Mouse (Mus musculus): Measurements from ENCODE around the gene Gm20388. TPM values are rescaled to one million over a fixed set of nuclear protein-coding genes. Genes with fewer than 3 reads are reported as not detected.

Gene Gm20388
- polyA plus RNA-seq, 1 experiment from 2014 or later, result 47.1 TPM

DNA sequence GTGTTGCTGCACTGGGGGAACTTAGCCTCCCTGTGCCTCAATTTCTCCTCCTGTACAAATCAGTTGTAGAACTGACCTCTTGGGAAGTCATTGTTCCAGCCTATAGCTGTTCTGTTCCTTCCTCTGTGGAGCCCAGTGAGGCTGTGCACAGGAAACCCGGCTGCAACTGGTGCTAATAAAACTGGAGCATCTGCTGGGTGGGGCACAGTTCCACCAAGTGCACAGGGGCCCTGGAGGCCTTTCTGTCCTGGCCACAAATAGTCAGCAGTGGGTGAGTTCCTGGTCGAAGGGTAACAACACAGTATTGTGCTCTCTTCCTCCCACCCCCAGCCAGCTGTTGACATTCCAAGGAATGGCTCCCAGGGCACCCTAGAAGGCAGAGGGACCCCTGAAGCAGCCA lies 902.4 kb downstream of the Gm20388 start:
- Histone ChIP-seq H3K4me3 (ENCODE audit: inconsistent target) (no peak overlapping the region), H3K27ac (no peak overlapping the region), H3K79me2 (ENCODE audit: inconsistent target) (no peaks in the 10 kb centered on the region), H3K36me3 (ENCODE audit: inconsistent target) (no peaks in the 10 kb centered on the region)
- 22% methylated on average over 2 of the region's 2 CpGs for WGBS (ENCODE audit: missing documents)

DNA sequence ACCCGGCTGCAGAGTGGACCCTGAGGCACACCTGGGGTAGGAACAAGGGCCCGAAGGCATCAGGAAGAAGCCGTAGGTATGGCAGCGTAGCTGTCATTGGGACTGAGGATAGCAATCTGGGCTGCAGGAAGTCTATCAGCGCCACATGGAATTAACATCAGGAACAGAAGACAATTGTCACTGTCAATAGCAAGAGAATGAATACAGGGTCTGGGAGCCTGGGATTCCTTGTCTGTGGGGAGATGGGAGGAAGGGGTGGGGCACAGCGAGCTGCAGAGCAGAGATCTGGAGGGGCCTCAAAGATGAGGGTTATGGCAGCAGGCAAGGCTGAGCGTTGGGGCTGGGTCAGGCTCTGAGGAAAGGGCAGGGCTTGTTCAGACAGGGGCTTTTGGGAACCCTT lies 903.2 kb downstream of the Gm20388 start:
- Histone ChIP-seq H3K27ac (no peak overlapping the region), H3K79me2 (ENCODE audit: inconsistent target) (no peaks in the 10 kb centered on the region), H3K4me3 (ENCODE audit: inconsistent target) (no peak overlapping the region), H3K36me3 (ENCODE audit: inconsistent target) (no peaks in the 10 kb centered on the region)
- 88% methylated on average over 7 of the region's 7 CpGs for WGBS (ENCODE audit: missing documents)

DNA sequence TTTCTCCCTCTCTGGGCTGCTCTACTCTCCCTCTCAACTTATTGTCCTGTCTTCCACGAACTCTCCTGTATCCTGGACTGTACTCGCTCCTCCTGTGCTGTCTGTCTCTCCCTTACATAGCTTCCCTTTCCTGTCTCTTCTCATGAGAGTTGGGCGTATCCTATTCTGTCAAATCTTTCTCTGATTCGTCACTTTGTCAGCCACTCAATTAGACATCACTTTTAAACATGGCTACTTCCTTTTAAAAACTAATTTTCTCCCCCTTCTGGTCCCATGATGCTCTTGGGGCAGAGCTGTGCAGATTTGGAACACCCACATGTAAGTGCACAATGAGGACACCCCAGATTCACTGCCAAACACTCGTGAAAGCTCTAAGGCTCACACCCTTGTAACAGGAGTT lies 905.7 kb downstream of the Gm20388 start:
- no peak overlapping the region for H3K4me3 ChIP-seq (ENCODE audit: inconsistent target)
- H3K36me3 ChIP-seq (ENCODE audit: inconsistent target), result no peaks in the 10 kb centered on the region
- no peaks in the 10 kb centered on the region for H3K79me2 ChIP-seq (ENCODE audit: inconsistent target)
- H3K27ac ChIP-seq, result no peak overlapping the region
- 90% methylated on average over 5 of the region's 5 CpGs for WGBS (ENCODE audit: missing documents)

DNA sequence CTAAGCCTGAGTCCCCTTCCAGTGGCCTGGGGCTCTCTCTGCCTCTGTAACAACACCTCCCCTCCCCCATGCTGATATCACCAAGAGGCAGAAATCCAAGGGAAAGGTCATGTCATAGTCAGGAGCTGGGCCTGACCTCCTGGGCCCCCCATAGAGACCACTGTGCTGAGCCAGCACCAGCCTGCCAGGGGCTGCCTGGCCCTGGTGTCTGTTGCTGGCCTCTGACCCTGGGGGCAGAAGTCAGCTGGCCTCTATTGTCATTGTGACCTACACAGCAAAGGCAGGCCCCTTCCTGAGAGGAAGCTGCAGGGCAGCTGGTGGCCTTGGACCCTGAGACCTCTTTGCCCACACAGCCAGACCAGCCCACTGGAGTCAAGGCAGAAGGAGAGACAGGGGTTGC lies 909.3 kb downstream of the Gm20388 start:
- no peaks in the 10 kb centered on the region for H3K36me3 ChIP-seq (ENCODE audit: inconsistent target)
- H3K79me2 ChIP-seq (ENCODE audit: inconsistent target), result no peaks in the 10 kb centered on the region
- H3K27ac ChIP-seq, result no peak overlapping the region
- H3K4me3 ChIP-seq (ENCODE audit: inconsistent target), result no peak overlapping the region

DNA sequence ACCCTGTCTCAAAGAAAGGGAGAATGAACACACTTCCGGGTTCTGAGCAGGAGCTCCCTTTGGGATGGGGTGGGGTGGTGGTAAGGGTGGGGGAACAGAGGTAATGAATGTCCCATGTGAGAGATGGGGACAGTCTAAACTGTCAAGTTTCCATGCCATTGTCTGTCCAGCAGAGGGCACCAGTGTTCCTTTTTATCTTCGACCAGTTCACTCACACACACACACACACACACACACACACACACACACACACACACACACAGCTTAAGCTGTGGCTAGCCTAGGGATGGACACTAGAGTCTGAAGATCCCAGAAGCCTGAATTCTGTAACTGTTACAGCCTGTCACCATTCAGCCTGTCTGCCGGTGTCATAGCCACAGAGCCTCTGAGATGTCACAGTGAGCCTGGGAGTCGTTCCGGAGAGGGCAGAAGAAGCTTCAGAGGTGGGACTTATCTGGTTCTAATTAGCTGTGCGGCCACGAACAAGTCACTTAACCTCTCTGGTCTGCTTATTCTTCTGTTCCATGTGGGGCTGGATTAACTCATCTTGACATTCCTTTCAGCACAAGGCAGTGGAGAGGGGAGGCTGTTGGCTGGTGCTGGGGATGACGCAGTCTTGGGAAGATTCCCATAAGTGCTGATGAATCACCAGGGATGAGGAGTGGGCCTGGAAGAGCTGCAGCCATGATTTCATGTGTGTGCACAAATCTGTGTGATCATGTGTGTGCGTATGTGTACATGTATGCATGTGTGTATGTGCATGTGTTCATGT lies 910.9 kb downstream of the Gm20388 start:
- H3K4me3 ChIP-seq (ENCODE audit: inconsistent target), result no peak overlapping the region
- 40% methylated on average over 9 of the region's 9 CpGs for WGBS (ENCODE audit: missing documents)
- H3K79me2 ChIP-seq (ENCODE audit: inconsistent target), result no peaks in the 10 kb centered on the region
- no peaks in the 10 kb centered on the region for H3K36me3 ChIP-seq (ENCODE audit: inconsistent target)
- H3K27ac ChIP-seq, result no peak overlapping the region

DNA sequence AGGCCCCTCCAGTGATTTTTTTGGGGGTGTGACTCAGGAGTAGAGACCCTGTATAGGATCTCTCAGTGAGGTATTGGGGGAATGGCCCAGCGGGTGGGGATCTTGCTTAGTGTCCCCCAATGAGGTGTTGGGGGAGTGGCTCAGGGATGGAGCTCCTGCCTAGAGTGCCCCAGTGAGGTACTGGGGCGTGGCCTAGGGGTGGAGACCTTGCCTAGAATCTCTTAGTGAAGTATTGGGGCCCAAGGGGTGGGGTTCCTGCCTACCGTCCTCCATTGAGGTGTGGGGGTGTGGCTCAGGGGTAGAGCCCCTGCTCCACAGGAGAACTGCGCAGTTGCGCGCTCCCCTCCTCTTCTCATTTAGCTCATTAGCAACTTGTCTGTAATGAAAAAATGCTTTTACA lies 912.7 kb downstream of the Gm20388 start:
- WGBS (ENCODE audit: missing documents), result 79% methylated on average over 6 of the region's 6 CpGs
- H3K27ac ChIP-seq, result no peak overlapping the region

DNA sequence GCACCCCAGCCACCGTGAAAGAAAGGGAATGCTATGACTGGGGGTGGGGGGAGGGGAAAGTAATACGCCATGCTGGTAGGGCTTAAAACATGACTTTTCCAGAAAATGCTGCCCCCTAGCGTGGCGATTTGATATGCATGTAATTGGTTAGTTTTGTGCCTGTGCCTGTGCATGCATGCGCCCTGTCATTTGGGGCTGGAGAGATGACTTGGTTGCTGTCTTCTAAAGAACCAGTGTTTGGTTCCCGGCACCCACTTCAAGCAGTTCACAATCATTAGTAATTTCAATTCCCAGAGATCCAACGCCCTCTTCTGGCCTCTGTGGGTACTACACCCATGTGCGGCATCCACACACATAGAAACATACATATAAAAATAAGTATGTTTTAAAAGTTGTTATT lies 913.2 kb downstream of the Gm20388 start:
- Histone ChIP-seq H3K36me3 (ENCODE audit: inconsistent target) (no peaks in the 10 kb centered on the region), H3K27ac (no peak overlapping the region), H3K4me3 (ENCODE audit: inconsistent target) (no peak overlapping the region), H3K79me2 (ENCODE audit: inconsistent target) (no peaks in the 10 kb centered on the region)
- WGBS (ENCODE audit: missing documents), result 80% methylated on average over 8 of the region's 8 CpGs

More for the DNA sequence above, 912.7 kb downstream of the Gm20388 start:
- H3K4me3 ChIP-seq (ENCODE audit: inconsistent target), result no peak overlapping the region
- no peaks in the 10 kb centered on the region for H3K79me2 ChIP-seq (ENCODE audit: inconsistent target)
- no peaks in the 10 kb centered on the region for H3K36me3 ChIP-seq (ENCODE audit: inconsistent target)

DNA sequence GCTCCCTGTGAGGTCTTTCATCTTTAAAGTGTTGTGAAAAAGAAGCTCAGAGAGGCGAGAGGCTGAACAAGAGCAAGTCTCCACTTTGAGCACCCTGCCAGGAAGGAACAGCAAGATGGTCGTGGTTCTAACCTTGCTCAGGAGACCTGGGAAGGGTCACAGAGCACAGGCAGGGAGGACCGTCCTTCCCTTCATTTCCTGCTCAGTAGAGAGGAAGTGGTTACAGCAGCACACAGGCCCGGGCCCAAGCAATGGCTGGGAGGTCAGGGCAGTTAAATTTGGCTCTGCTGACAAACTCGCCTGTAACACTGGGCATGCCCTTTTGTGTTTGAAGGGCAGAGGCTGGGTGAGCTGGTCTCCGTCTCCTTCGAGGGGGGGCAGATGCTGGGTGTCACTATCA lies 914.0 kb downstream of the Gm20388 start:
- Histone ChIP-seq H3K27ac (no peak overlapping the region), H3K36me3 (ENCODE audit: inconsistent target) (no peaks in the 10 kb centered on the region), H3K79me2 (ENCODE audit: inconsistent target) (no peaks in the 10 kb centered on the region), H3K4me3 (ENCODE audit: inconsistent target) (no peak overlapping the region)
- 22% methylated on average over 7 of the region's 7 CpGs for WGBS (ENCODE audit: missing documents)

DNA sequence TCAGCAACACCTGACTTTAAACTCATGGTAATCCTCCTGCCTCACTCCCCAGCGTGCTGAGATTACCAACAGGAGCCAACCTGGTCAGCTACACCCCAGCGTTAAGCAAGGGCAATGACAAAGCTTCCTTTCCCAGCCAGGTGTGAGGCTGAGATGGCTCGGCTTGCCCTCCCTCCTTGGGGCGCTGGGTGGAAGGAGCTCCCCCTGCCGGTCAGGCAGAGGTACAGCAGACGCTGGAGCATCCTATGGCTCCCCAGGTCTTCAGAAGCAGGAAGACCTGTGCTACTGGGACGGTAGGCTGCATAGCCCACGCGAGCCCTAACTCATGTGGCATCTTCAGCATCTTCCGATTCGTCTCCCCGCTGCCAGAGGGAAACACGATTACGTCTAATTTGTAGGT lies 917.6 kb downstream of the Gm20388 start:
- no peaks in the 10 kb centered on the region for H3K79me2 ChIP-seq (ENCODE audit: inconsistent target)
- no peak overlapping the region for H3K4me3 ChIP-seq (ENCODE audit: inconsistent target)
- no peaks in the 10 kb centered on the region for H3K36me3 ChIP-seq (ENCODE audit: inconsistent target)
- WGBS (ENCODE audit: missing documents), result 14% methylated on average over 14 of the region's 14 CpGs
- H3K27ac ChIP-seq, result no peak overlapping the region

DNA sequence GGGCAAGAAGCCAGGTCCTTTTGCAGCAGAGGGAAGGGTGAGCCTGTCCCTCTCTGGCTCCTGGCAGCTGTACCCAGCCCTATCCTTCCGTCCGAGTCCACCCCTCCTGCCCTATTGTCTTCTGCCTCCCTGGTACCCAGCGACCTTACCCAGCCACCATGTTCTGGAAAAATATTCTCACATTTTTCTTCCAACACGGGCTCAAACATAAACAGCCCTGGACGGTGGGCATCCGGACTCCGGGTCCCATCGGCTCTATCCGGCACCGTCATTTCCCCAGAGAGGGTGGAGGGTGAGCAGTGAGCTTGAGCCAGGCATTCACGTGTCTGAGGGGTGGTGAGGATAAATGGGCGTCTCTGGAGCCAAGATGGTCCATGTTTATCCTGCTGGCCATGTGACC lies 920.0 kb downstream of the Gm20388 start:
- WGBS (ENCODE audit: missing documents), result 87% methylated on average over 12 of the region's 12 CpGs
- Histone ChIP-seq H3K4me3 (ENCODE audit: inconsistent target) (no peak overlapping the region), H3K36me3 (ENCODE audit: inconsistent target) (no peaks in the 10 kb centered on the region), H3K79me2 (ENCODE audit: inconsistent target) (no peaks in the 10 kb centered on the region), H3K27ac (no peak overlapping the region)

DNA sequence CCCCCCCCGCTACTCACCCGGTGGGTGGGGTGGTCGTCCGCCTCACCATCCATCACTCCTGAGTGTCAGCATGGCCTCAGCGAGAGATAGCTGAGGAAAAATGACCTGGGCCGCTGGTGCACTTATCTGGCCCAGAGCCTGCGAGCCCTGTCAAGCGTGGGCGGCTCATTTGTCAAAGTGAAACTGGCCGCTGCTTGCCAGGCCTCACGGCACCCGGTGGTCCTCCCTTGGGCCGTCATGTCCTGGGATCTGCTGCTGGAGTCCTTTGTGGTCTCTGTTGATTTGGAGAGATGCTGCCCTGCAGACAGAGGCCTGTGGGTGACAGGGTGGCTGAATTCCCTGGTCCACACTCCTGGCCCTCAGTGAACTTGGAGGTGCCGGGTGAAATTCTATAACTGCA lies 921.4 kb downstream of the Gm20388 start:
- no peak overlapping the region for H3K4me3 ChIP-seq (ENCODE audit: inconsistent target)

DNA sequence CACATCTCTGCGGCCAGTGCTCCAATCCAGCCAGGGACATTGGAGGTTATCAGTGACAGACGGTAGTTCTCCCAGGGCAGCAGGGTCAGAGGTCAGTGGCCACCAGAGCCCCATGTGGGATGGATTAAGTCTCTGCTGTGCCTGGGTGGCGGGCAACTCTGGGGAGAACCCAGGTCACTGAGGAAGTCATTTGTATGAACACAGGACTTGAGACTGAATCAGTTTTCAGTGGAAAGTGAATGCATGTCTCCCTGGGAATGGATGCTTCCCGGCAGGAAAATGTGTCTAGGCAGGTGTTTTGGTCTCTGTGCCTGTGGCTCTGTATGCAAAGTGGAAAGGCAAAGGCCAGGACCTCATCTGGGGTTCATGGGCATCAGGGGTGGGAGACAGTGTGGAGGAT lies 922.6 kb downstream of the Gm20388 start:
- Histone ChIP-seq H3K4me3 (ENCODE audit: inconsistent target) (no peak overlapping the region), H3K79me2 (ENCODE audit: inconsistent target) (no peaks in the 10 kb centered on the region), H3K27ac (no peak overlapping the region), H3K36me3 (ENCODE audit: inconsistent target) (no peaks in the 10 kb centered on the region)
- WGBS (ENCODE audit: missing documents), result 88% methylated on average over 4 of the region's 4 CpGs

More for the DNA sequence above, 921.4 kb downstream of the Gm20388 start:
- no peak overlapping the region for H3K27ac ChIP-seq
- WGBS (ENCODE audit: missing documents), result 14% methylated on average over 13 of the region's 14 CpGs
- H3K79me2 ChIP-seq (ENCODE audit: inconsistent target), result no peaks in the 10 kb centered on the region
- H3K36me3 ChIP-seq (ENCODE audit: inconsistent target), result no peaks in the 10 kb centered on the region

DNA sequence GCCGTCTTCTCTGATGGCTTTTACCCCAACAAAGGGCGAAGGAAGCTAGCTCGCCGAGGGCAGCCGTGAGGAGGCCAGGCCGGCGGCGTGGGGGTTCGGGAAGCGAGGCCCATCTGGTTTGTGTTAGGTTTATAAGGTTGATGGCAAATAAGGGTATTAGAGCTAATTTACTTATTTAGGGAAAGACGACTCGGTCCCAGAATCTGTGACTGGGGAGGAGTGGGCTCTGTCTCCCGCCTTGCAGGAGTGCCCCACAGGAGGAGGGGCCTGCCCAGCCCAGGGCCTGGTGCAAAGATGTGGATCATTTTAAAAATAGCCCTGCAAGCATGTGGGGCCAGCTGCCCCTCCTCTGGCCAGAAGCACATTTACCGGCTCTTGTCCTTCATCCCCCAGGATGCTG lies 928.4 kb downstream of the Gm20388 start:
- 97% methylated on average over 8 of the region's 14 CpGs for WGBS (ENCODE audit: missing documents)
- Histone ChIP-seq H3K36me3 (ENCODE audit: inconsistent target) (no peaks in the 10 kb centered on the region), H3K79me2 (ENCODE audit: inconsistent target) (no peaks in the 10 kb centered on the region), H3K27ac (no peak overlapping the region), H3K4me3 (ENCODE audit: inconsistent target) (no peak overlapping the region)

DNA sequence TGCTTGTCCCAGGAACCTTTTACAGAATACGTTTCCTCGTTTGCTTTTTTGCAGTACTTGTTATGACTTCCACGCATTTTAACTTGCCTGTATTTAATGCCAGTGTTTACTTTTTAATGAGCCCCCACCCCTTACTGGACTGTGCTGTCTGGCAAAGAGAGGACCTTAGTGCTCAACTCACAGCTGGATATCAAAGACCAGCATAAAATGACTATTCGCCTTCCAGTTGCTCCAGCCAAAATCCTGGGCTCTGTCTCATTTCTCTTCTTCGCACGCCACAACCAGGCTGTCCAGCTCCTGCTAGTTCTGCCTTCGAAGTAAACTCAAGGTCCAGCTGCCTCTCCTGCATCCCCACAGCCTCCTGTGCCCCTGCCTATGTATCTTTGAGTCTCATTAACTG lies 932.4 kb downstream of the Gm20388 start:
- no peak overlapping the region for H3K4me3 ChIP-seq (ENCODE audit: inconsistent target)
- H3K36me3 ChIP-seq (ENCODE audit: inconsistent target), result no peaks in the 10 kb centered on the region
- WGBS (ENCODE audit: missing documents), result 78% methylated on average over 7 of the region's 7 CpGs
- H3K27ac ChIP-seq, result no peak overlapping the region
- no peaks in the 10 kb centered on the region for H3K79me2 ChIP-seq (ENCODE audit: inconsistent target)

DNA sequence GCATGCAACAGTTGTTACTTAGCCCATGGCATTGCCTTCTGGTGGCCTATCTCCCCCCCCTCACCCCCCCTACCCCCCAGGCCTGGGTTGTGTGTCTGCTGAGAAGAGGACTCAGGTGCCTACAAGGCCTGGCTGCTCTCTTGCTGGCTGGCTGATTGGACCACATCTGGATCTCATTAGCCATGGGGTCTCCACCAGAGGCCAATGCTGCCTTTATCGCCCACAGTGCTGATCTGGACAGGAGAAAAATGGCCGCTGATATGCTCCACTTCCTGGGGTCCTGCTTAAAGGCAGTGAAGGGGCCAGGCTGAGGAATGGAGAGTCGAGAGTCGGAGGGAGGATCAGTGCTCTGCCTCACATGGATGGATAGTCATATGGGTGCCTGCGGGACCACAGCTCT lies 935.4 kb downstream of the Gm20388 start:
- no peak overlapping the region for H3K4me3 ChIP-seq (ENCODE audit: inconsistent target)
- H3K36me3 ChIP-seq (ENCODE audit: inconsistent target), result no peaks in the 10 kb centered on the region
- 85% methylated on average over 5 of the region's 5 CpGs for WGBS (ENCODE audit: missing documents)
- H3K27ac ChIP-seq, result no peak overlapping the region
- no peaks in the 10 kb centered on the region for H3K79me2 ChIP-seq (ENCODE audit: inconsistent target)

DNA sequence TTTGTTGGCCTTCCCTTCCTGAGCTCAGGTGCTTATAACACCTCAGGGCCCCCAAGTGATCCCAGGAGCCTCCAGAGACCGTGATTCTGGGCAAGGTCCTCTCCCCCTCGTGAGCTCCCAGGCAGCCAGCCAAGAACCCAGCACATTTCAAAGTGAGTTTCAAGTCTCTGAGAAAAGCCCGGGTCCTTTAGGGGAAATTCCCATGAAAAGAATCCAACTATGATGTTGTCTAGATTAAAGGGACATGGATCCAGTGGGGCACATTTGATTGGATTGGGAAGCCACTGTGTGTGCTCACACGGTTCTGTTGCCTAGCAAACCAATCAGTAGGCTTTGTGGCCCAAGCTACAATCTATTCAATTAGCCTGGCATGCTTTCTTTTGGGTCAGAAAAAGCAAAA lies 936.6 kb downstream of the Gm20388 start:
- no peak overlapping the region for H3K4me3 ChIP-seq (ENCODE audit: inconsistent target)
- H3K27ac ChIP-seq, result no peak overlapping the region
- no peaks in the 10 kb centered on the region for H3K79me2 ChIP-seq (ENCODE audit: inconsistent target)
- no peaks in the 10 kb centered on the region for H3K36me3 ChIP-seq (ENCODE audit: inconsistent target)
- WGBS (ENCODE audit: missing documents), result 31% methylated on average over 4 of the region's 4 CpGs

Data from macrophage (primary cell).